Mouse (Mus musculus) E14TG2a.4 (cell line): ENCODE measurements around the gene Mecr.

Experiments
- CTCF ChIP-seq: conservative IDR thresholded peaks from 2 replicates; pipeline ENCODE4 v1.5.1; 2014; ENCODE audit warnings: low read length
- POU5F1 ChIP-seq: IDR thresholded peaks from 2 replicates; pipeline ENCODE4 v1.6.1; 2014; ENCODE audit warnings: low read length, borderline replicate concordance

DNA sequence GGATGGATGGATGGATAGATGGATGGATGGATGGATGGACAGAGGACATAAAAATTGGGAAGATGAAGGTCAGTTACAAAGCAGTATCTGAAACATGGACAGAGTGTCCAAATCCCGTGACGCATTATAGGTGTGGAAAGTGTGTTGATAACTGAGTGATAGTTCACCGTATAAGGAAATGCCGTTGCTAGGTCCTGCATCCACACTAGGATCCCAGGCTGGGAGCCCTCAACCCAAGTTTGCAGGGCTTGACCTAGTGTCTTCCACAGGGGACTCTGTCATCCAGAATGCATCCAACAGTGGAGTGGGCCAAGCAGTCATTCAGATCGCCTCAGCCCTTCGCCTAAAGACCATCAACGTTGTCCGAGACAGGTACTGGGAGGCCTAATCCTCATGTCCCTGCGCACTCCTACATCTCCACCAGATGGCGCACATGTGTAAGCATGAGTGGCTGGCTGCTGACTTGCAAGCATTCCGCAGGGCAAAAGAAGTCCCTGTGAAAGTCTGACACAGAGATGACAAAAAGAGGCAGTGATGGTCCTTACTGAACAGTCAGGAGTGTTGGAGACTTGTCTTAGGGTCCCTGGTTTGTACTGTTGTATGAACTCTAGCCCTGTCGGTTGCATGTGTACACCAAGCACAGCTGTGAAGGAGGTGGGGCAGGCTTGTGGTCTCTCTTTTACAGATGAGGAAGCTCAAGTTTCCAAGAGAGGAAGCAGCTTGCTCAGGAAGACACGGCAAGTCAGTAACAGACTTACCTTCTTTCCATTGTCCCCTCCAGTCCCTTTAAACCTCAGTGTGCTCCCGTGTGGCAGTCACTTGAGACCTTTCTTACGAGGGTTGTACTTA, 17.4 kb downstream of the Mecr start:
- TF ChIP-seq CTCF (peak; percentile 92), POU5F1 (no peak)
